Mouse (Mus musculus) lung, postnatal 0 days (tissue): ENCODE measurements around the gene Gpc6.

ENCODE experiments used
- CTCF ChIP-seq: IDR thresholded peaks from 2 replicates; pipeline ENCODE4 v1.5.1; 2016; ENCODE audit warnings: antibody characterized with exemption, mild to moderate bottlenecking
- EP300 ChIP-seq: IDR thresholded peaks from 2 replicates; pipeline ENCODE4 v1.6.1; 2016; ENCODE audit warnings: antibody characterized with exemption, mild to moderate bottlenecking, control low read depth

DNA sequence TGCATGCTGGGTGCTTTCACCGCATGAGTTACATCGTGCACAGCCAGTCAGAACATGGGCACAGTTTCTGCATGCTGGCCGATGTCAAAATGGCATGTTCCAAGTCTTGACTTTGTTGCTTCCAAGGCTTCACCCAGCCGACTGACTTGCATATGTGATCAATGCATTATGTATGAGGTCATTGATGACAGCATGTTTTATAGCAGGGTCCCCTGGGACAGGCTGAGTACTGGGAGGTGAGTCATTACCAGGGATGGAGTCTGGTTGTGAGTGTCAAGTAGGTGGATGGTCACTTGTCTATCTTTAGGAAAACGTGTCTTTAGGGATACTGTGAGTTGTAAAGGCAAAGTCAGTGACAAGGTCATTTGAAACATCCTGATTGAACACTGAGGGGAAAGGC is 929.4 kb downstream of the Gpc6 start:
- TF ChIP-seq EP300 (no peak), CTCF (no peak)
